Mouse (Mus musculus): ENCODE results near the gene Gm21828. TPM values are rescaled to one million over a fixed set of nuclear protein-coding genes. Genes with fewer than 3 reads are reported as not detected.
"Not testable (repeated sequence)": the region's sequence is repeated elsewhere in the genome, so short reads cannot be mapped to it uniquely, and the experiment has no call there.

Gm21828 gene
- not detected in 2 replicates for polyA plus RNA-seq (2015; fragmentation: Nextera tagmentation; extraction: Ambion mirVana)

- H3K4me2 ChIP-seq; H3K4me1 ChIP-seq; H3K4me3 ChIP-seq; H3K9ac ChIP-seq; ATAC-seq (ENCODE audit: extremely low read depth, insufficient number of reproducible peaks, low FRiP score, low TSS enrichment); H3K27me3 ChIP-seq (replicated peaks); H3K36me3 ChIP-seq; H3K9me3 ChIP-seq; H3K27ac ChIP-seq (replicated peaks): not testable (repeated sequence)
- WGBS, result no CpG with 5 or more reads among the region's 3 CpGs
Observed at GRCm38 (mm10) chrY:13223828-13224227, at the start of gene Gm21828. Gene Gm21828 (minus strand): TSS chrY:13223928.

GRCm38 (mm10) chrY:13252091-13252490 lies 28.4 kb upstream of the Gm21828 start, which contains the start of the genes Gm21440 and Gm21454:
Gene Gm21440 (plus strand): TSS chrY:13252391.
Gene Gm21454 (plus strand): TSS chrY:13252442.
- not testable (repeated sequence) for H3K27me3 ChIP-seq (replicated peaks); ATAC-seq (ENCODE audit: extremely low read depth, insufficient number of reproducible peaks, low FRiP score, low TSS enrichment); H3K9ac ChIP-seq

More at GRCm38 (mm10) chrY:13252091-13252490, 28.4 kb upstream of the Gm21828 start, which contains the start of the genes Gm21440 and Gm21454:
- not testable (repeated sequence) for H3K9me3 ChIP-seq; H3K36me3 ChIP-seq; H3K4me1 ChIP-seq; H3K4me3 ChIP-seq; H3K27ac ChIP-seq (replicated peaks); H3K4me2 ChIP-seq

Other genes with a start within 250 kb of the Gm21828 start
- gene Gm20807, start 181.0 kb downstream of the Gm21828 start, polyA plus RNA-seq (2015; fragmentation: Nextera tagmentation; extraction: Ambion mirVana), result not detected in 2 replicates
- not detected in 2 replicates for gene Gm21891, start 90.4 kb downstream of the Gm21828 start, polyA plus RNA-seq (2015; fragmentation: Nextera tagmentation; extraction: Ambion mirVana)
- gene Gm21425, start 62.0 kb downstream of the Gm21828 start, polyA plus RNA-seq (2015; fragmentation: Nextera tagmentation; extraction: Ambion mirVana), result not detected in 2 replicates
- not detected in 2 replicates for gene Gm21440, start 28.5 kb upstream of the Gm21828 start, polyA plus RNA-seq (2015; fragmentation: Nextera tagmentation; extraction: Ambion mirVana)
- gene Gm21454, start 28.5 kb upstream of the Gm21828 start, polyA plus RNA-seq (2015; fragmentation: Nextera tagmentation; extraction: Ambion mirVana), result not detected in 2 replicates
- gene Gm21725, start 125.1 kb upstream of the Gm21828 start, polyA plus RNA-seq (2015; fragmentation: Nextera tagmentation; extraction: Ambion mirVana), result not detected in 2 replicates
- not detected in 2 replicates for gene Gm21866, start 241.7 kb upstream of the Gm21828 start, polyA plus RNA-seq (2015; fragmentation: Nextera tagmentation; extraction: Ambion mirVana)

All from heart, embryonic 13.5 days (tissue).